Mouse (Mus musculus): Measurements from ENCODE around the gene Phip.

The Phip gene

DNA sequence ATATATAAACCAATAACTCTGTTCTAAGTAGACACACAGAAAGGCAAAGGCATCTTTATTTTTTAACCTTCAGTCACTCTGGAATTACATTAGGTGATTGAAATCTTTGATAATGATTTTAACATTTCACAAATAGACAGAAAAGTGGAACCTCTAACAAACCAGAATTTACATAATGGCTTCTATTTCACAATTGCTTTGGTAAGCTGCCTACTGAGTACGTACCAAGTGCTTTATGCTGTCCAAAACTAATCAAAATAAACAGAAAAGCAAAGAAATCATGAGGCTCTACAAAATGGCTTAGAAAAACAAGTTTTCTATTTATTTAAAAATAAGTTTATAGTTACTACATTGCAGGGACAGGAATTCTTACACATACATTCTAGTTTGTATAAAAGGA, 109.2 kb downstream of the Phip start:
- no peak for DNase-seq

DNA sequence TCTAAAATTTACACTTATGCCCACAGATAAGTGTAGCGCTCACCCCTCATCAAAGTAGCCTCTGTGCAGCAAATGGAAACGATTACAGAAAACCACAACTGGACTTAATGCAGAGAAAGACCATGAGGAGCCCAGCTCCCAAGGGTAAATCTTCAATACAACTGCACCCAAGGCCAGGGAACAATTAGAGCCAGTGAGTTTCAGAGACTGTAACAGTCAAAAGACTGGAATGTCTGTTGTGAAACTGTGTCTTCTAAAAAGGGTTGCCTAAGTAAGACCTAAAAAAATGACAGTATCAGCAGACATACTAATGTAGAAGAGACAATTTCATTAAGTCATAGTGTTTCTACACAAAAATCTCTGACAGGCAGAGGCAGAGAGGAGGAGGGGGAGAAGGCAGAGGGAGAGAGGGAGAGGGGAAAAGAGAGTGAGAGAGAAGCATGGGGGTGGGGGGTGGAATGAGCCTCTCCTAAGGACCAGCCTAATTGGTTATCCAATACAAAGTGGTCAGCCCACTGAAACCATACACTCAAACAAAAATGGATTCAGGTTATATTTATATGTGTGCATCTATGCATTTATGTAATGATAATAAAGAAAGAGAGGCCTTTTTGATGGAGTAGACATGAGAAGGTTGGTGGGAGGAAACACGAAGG, 113.4 kb downstream of the Phip start:
- DNase-seq, result no peak

DNA sequence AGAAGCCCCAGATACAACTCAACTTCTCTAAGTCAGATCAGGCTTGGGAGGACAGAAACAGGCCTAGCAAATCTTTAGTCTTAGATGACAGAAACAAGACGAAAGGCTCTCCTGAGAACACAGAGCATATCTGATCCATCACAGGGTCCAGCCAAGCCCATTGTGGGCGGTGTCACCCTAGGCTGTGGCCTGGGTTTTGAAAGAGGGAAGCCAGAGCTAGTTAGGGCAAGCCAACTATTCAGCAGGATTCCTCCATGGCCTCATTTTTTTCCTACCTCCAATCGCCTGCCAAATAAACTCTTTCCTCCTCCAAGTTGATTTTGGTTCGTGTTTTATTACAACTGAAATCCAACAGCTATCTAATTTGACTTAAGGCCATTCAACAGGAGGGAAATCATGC, 114.0 kb downstream of the Phip start:
- DNase-seq, result peak; percentile 40

DNA sequence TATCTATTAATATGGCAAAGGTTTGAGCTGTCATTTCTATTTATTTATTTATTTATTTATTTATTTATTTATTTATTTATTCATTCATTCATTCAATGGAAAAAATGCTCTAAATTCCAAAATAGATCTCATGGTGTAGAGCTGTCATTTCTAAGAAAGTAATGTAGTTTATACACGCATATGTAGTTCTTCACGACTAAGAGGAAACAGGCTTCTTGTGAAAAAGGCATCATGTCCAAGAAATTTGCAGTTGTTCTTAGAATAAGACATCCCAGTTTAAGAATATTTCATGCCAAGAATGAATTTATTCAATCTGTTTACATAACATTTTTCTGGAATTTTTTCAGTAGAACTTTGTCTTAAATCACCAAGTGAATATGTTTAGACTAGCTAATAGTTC, 114.5 kb downstream of the Phip start:
- no peak for DNase-seq

DNA sequence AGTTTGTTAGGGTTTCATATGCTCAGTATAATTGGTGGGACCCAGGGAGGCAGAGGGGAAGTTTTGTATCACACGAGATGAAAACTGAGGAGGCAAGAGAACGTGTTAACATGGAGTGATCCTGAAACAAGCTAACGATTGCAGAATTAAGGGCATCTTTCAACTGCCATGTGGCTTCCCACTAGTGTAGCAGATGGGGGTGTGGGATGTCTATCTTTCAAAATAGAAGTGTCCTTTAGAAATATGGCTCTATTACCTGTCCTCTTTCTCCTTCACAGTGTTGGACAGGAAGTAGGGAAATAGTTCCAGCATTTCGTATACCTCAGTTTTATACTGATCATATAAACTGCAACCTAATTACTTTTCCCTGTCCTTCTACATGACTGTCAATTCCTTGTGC, 119.1 kb downstream of the Phip start:
- no peak for DNase-seq

DNA sequence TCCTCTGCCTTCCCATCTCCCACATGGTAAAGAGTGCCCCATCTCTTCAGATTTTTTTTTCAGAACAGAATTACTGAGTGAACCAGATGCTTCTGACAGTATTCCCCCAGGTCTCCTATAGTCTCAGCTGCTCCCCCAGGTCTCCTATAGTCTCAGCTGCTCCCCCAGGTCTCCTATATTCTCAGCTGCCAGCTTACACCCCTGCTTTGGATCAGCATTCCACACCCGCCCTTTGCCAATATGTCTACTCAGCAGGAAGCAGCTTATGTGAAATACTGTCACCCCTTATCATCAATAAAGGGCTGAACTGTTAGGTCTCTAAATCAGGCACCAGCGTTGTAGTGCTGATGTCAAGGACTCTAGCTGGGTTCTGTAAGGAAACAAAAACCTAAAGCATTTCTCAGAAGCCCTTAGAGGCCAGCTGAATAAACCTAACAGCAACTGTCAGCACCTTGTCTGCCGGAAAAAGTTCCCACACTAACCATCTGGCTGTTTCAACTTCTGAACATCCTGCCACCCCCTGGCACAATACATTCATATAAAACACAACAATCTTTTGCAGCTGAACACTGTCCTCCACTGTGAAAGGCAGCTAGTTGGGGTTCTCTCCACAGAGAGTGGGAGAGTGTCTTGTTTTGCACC, 120.2 kb downstream of the Phip start:
- DNase-seq, result no peak

DNA sequence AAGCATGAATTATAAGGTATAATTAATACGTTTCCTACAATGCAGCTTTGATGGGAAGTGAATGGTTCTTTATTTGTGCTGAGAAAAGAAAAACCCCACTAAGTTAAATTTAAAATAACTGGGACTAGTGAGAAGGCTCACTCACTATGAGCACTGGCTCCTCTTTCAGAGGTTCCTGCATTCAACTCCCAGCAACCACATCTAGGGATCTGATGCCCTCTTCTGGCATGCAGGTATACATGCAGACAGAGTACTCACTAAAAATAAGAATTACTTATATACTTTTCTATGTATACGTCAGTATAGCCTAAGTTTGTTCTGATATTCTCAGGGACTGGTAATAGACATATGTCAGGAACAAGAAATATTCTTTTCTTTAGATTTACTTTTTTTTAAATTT, 121.3 kb downstream of the Phip start:
- DNase-seq, result no peak

DNA sequence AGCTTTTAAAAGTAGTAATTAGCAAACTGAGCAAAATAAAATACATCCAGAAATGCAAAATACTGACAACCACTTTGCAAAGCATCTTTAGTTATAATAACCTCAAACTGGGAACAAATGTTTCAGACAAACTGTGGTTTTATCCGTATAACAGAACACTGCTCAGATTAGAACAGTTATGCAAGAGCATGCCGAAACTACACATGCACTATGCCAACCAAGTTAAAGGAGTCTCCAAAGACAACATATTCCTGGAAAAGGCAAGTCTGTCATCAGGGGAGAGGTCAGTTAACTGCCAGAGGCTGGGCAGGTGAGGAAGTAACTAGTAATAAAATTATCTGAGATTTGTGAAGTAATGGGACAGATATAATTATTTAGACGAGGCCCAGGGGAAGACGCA, 132.6 kb downstream of the Phip start:
- DNase-seq, result no peak

DNA sequence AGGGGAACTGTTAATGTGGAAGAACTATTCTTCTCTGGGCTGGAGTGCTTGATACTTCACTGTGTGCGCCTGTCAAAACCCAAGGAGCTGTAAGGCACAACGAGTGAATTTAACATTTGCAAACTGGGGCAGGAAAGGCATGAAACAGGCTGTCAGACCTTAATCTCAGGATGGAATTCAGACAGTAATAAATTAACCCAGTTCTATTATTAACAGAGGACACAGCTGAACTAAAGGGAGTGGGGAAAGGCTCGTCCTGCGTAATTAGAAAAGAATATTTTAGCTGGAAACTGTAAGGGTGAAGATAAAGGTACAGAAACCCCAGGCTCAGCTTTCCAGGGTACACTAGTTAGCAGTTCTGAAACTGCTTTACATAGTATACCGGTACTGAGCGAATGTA, 139.4 kb downstream of the Phip start:
- DNase-seq, result no peak

DNA sequence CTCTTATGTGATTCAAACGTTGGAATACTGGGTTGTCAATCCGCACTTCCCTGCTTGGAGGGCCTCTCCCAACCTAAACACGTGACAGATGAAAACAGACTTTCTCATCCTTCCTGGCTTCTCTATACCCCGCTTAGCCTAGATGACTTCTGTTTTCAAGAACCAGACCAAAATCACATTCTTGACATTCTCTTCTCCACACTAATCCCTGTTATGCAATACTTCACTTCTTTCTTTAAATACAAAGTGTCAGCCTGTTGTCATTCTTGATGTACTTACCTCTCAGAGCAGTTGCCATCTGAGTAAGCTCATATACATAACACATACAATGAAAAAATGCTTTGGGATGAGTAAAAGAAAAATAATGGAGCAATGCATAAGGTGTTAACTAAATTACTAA, 143.4 kb downstream of the Phip start:
- DNase-seq, result no peak

DNA sequence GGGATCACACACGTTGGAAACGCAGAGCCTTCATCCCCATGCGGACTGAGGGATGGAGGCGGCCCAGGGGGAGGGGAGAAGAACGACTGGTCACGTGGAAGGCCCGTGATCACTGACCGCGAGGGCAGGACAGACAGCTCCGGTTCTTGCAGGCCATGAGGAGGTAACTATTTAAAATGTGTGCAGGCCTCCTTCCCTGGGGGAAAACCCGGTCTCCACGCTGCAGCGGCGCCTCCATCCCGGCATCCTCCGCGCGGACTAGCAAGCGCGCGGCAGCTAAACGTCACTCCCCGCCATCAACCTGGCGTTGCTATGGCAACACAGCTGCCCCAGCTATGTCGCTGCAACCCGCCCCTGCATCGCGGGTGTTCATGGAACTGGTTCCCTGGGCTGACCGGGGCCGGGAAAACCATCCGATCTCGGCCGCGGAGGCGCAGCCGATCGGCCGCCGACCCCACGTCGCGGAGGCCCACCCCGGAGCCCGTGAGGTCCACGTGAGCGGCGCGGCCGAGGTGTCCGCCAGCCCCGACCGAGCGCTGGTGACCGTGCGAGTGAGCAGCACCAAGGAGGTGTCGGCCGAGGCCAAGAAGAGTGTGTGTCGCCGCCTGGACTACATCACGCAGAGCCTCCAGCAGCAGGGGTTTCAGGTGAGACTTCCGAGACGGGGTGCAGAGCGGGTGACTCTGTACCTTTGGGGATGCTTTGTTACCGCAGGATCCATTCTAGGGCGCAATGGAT, 145.5 kb downstream of the Phip start:
- peak; percentile 92 for DNase-seq

DNA sequence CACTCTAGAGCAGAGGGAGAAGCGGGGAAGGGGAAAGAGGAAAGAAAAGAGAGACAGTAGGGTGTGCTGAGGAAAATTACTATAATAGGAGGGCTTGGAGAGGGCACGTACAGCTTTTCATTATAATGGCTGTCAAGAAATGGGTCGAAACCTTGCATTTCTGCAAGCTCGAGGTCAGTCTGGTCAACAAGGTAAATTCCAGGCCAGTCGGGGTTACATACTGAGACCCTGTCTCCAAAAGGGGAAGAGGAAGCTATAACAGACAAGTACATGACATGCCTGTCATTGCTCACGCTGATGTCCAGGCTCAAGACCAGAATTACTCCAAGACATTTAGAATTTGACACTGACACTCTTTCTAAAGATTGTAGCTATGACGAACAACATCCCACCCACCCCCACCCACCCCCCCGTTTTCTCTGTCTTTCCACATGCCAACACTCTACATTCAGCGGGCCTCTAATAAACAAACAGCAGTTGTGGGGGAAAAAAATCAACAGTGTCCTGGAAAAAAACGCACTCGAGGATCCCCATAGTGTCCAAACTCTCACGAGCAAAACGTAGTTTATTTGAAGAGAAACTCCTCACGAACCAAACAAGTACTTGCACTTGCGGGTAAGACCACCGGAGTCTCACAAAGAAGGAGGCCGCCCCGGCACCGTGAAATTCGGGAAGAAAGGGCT, 146.2 kb downstream of the Phip start, which contains the start of gene Irak1bp1:
TSS of gene Irak1bp1 (plus strand) at position 534 of the 683 bp plus-strand sequence.
- no peak for DNase-seq

DNA sequence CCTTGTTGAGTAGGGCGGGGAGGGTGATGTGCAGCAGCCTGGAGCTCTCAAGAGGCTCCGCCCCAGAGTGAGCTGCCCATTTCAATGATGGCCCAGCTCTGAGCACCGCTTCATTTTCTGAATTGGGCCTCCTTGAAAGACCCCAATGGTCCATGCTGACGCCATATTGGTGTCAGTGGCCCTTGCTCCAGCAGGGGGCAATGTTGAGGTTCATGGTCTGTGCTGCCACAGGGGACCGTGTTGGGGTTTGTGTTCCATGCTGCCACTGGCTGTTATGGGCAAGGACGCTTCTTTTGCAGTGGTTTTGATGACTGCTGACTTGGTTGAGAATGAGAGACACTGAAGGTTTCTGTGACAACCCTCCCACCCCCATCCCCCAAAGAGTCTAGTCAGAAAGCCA, 148.9 kb downstream of the Phip start:
- no peak for DNase-seq
